Mouse (Mus musculus) stomach, postnatal 0 days (tissue): ENCODE measurements around the gene Zfp991. TPM values are rescaled to one million over a fixed set of nuclear protein-coding genes. Genes with fewer than 3 reads are reported as not detected.
A peak's percentile ranks its signal among the peaks of the same experiment; 100 is the strongest.
"Not testable (repeated sequence)": the region's sequence is repeated elsewhere in the genome, so short reads cannot be mapped to it uniquely, and the experiment has no call there.

Experiments
- ATAC-seq: fragments of 200-750 bp; cut with Nextera tagmentation; 2 replicates; pipeline ENCODE4 v1.8.0; 2017; ENCODE audit not compliant: low FRiP score, low TSS enrichment
- DNase-seq: peaks from one replicate; pipeline ENCODE4 v3.0.0-alpha.2; 2016; ENCODE audit warnings: low spot score
- H3K27ac ChIP-seq: fragments of 300-500 bp; sonication (generic); replicated peaks from 2 replicates; pipeline ENCODE4 v1.5.1; 2014; ENCODE audit warnings: mild to moderate bottlenecking, control low read depth
- H3K27me3 ChIP-seq: fragments of 300-500 bp; sonication (generic); 2 replicates; pipeline ENCODE4 v1.6.1; 2014; ENCODE audit warnings: low read length; ENCODE audit not compliant: control insufficient read depth, insufficient read depth
- H3K36me3 ChIP-seq: fragments of 300-500 bp; sonication (generic); 2 replicates; pipeline ENCODE4 v1.6.1; 2014; ENCODE audit warnings: low read length, mixed read lengths; ENCODE audit not compliant: control insufficient read depth, insufficient read depth
- H3K4me1 ChIP-seq: fragments of 300-500 bp; sonication (generic); replicated peaks from 2 replicates; pipeline ENCODE4 v1.6.1; 2014; ENCODE audit warnings: antibody characterized with exemption; ENCODE audit not compliant: control insufficient read depth, insufficient read depth
- H3K4me2 ChIP-seq: fragments of 300-500 bp; sonication (generic); replicated peaks from 2 replicates; pipeline ENCODE4 v1.6.1; 2014; ENCODE audit warnings: low read depth, mild to moderate bottlenecking, control low read depth, moderate library complexity
- H3K4me3 ChIP-seq: fragments of 300-500 bp; sonication (generic); 2 replicates; pipeline ENCODE4 v1.5.1; 2014; ENCODE audit warnings: low read depth, low read length, control low read depth
- H3K9ac ChIP-seq: fragments of 300-500 bp; sonication (generic); 2 replicates; pipeline ENCODE4 v1.6.1; 2014; ENCODE audit warnings: mild to moderate bottlenecking, low read length, control low read depth, mixed read lengths
- H3K9me3 ChIP-seq: fragments of 300-500 bp; sonication (generic); 2 replicates; pipeline ENCODE4 v1.6.1; 2016; ENCODE audit warnings: low read length; ENCODE audit not compliant: control insufficient read depth
- WGBS: fragments of 180-500 bp; shearing (Covaris S2); extraction: QIAGEN DNeasy Blood & Tissue Kit; methylation state at CpG from one replicate; pipeline ENCODE4 v1.1.7; 2014; 5-methylcytosine and 5-hydroxymethylcytosine counted together
- polyA plus RNA-seq: library from polyadenylated mRNA; unstranded; fragments of >200 nt; fragmentation: Nextera tagmentation; extraction: Ambion mirVana; gene quantifications from 2 replicates; pipeline ENCODE4 v1.2.1, GENCODE M21; 2015

Gene Zfp991
- polyA plus RNA-seq, 1 experiment from 2014 or later = 4.3 TPM

DNA sequence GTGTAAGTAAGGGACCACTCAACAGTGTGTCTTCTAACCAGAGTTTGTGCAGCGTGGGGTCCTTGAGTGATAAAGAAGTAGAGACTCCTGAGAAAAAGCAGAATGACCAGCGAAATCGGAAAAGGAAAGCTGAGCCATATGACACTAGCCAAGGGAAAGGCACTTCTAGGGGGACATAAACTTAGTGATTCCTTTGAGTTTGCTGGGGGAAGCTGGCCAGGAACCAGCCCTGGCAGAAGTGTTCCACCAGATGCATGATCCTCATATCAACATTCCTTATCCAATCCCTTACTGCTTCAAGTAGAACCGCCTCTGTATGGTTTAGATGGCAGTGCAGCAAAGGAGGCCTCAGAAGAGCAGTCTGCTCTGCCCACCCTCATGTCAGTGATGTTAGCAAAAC is 6.5 kb upstream of the Zfp991 start:
- Histone ChIP-seq H3K4me2 (peak overlapping the region; percentile 81), H3K4me3 (peak overlapping the region; percentile 47), H3K9me3 (peaks cover 11% of the 10 kb centered on the region; the same call in 1 of the 2 replicates), H3K9ac (peak overlapping the region; percentile 71)
- not testable (repeated sequence) for DNase-seq, H3K27me3 ChIP-seq, H3K4me1 ChIP-seq, H3K27ac ChIP-seq, H3K36me3 ChIP-seq, ATAC-seq
- 26% methylated on average over 4 of the region's 4 CpGs for WGBS

- H3K27ac ChIP-seq, H3K4me3 ChIP-seq, H3K4me2 ChIP-seq, H3K36me3 ChIP-seq, H3K9ac ChIP-seq, H3K27me3 ChIP-seq, H3K4me1 ChIP-seq, ATAC-seq: not testable (repeated sequence)
- WGBS = 81% methylated on average over 4 of the region's 4 CpGs
- peaks cover 11% of the 10 kb centered on the region; the same call in 1 of the 2 replicates for H3K9me3 ChIP-seq
- DNase-seq = peak; percentile 16
Measured at GRCm38 (mm10) chr4:147125870-147126269, 6.0 kb upstream of the Zfp991 start.

DNA sequence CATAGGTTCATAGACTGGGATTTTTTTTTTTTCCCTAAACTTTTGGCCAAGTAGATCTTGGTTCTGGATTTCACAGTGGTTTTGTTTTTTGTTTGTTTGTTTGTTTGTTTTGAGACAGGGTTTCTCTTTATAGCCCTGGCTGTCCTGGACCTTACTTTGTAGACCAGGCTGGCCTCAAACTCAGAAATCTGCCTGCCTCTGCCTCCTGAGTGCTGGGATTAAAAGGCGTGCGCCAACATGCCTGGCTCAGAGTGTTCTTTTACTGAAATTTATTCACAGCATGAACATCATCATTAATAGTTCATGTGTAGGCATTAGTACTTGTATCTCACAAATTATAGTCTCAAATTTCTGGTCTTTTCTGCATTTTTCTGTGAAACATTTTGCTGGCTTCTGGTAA is 5.4 kb upstream of the Zfp991 start:
- H3K4me1 ChIP-seq = not testable (repeated sequence)

DNA sequence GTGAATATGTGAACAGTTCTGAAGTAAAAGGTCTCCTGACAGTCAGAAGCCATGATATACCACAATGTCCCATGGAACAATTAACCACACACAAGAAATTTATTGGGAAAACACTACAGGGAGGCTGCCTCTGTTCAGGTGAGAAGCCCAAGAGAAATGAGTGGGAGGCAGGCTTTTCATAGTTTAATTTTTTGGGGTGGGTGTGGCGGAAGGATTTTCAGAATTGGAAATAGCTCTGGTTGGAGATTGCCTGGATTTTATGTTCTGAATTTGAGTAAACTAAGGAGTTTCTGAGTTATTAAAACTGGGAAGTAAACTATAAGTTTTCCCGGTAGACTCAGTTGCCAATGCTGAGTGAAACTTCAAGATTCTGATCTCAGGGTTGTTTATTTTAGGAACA is 4.7 kb upstream of the Zfp991 start:
- 77% methylated on average over 2 of the region's 2 CpGs for WGBS
- ATAC-seq, H3K27me3 ChIP-seq, H3K9ac ChIP-seq, H3K27ac ChIP-seq, H3K4me2 ChIP-seq, H3K4me3 ChIP-seq, H3K4me1 ChIP-seq, H3K36me3 ChIP-seq: not testable (repeated sequence)
- H3K9me3 ChIP-seq = peaks cover 11% of the 10 kb centered on the region; the same call in 1 of the 2 replicates
- DNase-seq = peak; percentile 4

More for the DNA sequence above, 5.4 kb upstream of the Zfp991 start:
- WGBS = 74% methylated on average over 2 of the region's 2 CpGs
- H3K9ac ChIP-seq, H3K4me2 ChIP-seq, H3K4me3 ChIP-seq, H3K36me3 ChIP-seq, H3K27ac ChIP-seq, ATAC-seq, H3K27me3 ChIP-seq: not testable (repeated sequence)
- H3K9me3 ChIP-seq = peaks cover 11% of the 10 kb centered on the region; the same call in 1 of the 2 replicates
- DNase-seq = peak; percentile 4

DNA sequence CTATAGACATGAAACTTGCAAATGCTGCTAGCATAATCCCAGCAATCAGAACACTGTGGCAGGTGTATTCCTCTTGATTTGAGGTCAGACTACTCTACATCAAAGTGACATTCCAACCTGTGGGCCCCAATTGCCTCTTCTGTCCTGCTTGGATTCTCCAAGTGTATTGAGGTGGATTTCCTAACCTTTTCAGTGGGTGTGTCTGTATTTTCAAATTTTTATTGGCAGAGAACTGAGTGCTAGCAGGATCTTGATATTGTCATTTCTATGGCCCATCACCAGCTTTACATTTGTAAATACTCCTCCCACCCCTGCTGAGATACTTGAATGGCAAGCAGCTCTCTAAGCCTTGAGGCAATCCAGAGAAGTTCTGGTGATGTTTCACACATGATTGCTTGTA is 3.7 kb upstream of the Zfp991 start:
- not testable (repeated sequence) for H3K4me1 ChIP-seq, H3K27ac ChIP-seq, H3K27me3 ChIP-seq, H3K36me3 ChIP-seq, H3K4me2 ChIP-seq, ATAC-seq, H3K4me3 ChIP-seq, H3K9ac ChIP-seq
- peak; percentile 6 for DNase-seq
- peaks cover 11% of the 10 kb centered on the region; the same call in 1 of the 2 replicates for H3K9me3 ChIP-seq

- peak; percentile 7 for DNase-seq
- H3K4me1 ChIP-seq, H3K9ac ChIP-seq, H3K4me3 ChIP-seq, ATAC-seq, H3K27me3 ChIP-seq, H3K4me2 ChIP-seq, H3K9me3 ChIP-seq, H3K27ac ChIP-seq, H3K36me3 ChIP-seq: not testable (repeated sequence)
- WGBS = 50% methylated on average over 2 of the region's 2 CpGs
Measured at GRCm38 (mm10) chr4:147133596-147133995, 1.8 kb downstream of the Zfp991 start.

DNA sequence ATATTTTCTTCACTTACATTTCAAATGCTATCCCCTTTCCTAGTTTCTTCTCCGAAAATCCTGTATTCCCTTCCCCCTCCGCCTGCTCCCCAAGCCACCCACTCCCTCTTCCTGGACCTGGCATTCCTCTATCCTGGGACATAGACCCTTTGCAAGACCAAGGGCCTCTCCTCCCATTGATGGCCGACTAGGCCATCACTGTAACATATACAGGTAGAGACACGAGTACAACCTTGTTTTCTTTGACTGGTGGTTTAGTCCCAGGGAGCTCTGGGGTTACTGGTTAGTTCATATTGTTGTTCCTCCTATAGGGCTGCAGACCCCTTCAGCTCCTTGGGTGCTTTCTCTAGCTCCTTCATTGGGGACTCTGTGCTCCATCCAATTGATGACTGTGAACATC is 9.9 kb downstream of the Zfp991 start:
- H3K27me3 ChIP-seq, H3K4me2 ChIP-seq, DNase-seq, H3K27ac ChIP-seq, H3K36me3 ChIP-seq, H3K9me3 ChIP-seq, H3K9ac ChIP-seq, H3K4me3 ChIP-seq, H3K4me1 ChIP-seq, ATAC-seq: not testable (repeated sequence)
- WGBS = 74% methylated on average over 4 of the region's 4 CpGs

DNA sequence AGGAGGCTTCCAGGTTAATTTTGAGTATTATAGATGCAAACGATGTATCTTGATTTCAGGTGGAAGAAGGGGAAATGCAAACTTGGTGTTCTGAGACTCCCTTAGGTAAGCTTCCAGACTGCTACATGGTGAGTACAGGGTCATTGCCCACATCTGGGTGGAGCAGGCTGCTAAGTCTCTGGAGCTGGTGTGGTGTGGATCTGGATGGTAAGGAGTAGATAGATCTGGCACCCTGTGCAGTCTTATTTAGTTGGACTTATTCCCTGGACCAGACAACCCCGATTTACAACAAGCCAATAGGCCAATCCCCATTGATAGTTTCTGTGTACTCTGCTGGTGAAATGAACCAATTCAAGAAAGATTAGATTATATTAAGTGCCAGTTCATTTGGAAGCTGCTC is 33.4 kb downstream of the Zfp991 start:
- 84% methylated on average over 2 of the region's 2 CpGs for WGBS
- not testable (repeated sequence) for DNase-seq, H3K27ac ChIP-seq, H3K4me3 ChIP-seq, H3K36me3 ChIP-seq, H3K9me3 ChIP-seq, H3K9ac ChIP-seq, ATAC-seq, H3K27me3 ChIP-seq, H3K4me1 ChIP-seq, H3K4me2 ChIP-seq

DNA sequence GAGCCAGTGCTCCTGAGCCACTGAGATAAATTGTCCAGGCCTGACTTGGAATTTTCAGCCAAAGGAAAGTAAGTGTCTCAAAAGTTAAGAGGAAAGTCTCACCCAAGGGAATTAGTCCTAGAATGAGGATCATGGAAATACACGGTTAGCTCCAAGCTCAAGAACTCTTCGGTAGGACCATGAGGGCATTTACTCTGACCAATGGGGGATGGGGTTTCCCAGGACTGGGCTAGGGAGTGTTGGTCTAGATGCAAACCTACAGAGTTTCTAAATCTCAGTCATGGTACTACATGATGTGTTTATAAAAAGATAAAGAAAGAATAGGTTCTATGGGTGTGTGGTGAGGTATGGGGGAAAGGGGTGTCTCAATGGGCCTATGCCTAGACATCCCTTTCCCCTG is 38.7 kb downstream of the Zfp991 start:
- H3K4me1 ChIP-seq, H3K27ac ChIP-seq, H3K36me3 ChIP-seq, H3K9me3 ChIP-seq, H3K9ac ChIP-seq, H3K4me2 ChIP-seq, H3K27me3 ChIP-seq, DNase-seq, ATAC-seq, H3K4me3 ChIP-seq: not testable (repeated sequence)
- 100% methylated on average over 2 of the region's 2 CpGs for WGBS
